In genomic region chr19:6531832-6532471, GRCm38 (mm10) we compare ENCODE assay signal across 10 mouse cellular contexts. TPM values are rescaled to one million over a fixed set of nuclear protein-coding genes. Genes with fewer than 3 reads are reported as not detected.
DNase-seq lines count a peak whose midpoint lies in the region; ATAC-seq and TF ChIP-seq lines count a peak whose summit lies in the region.
"Had no signal": no experiment of that assay in that cellular context is flagged by ENCODE, and none has a peak within 500 bp of the region (broad histone marks: within the 10 kb centered on the region; RNA-seq: fewer than 3 reads in every experiment).

No protein-coding gene starts in this region.

- H3K4me2 ChIP-seq in heart, embryonic 16.5 days (ENCODE audit: low read depth, low read length), result peak overlapping the region; percentile 80
- peak overlapping the region; percentile 46 for H3K4me2 ChIP-seq in midbrain, embryonic 15.5 days

- intact Hi-C loops in gastrocnemius, adult 2 months (cut with DNase I), result no loop called here

- peak; percentile 50 for ATAC-seq in common myeloid progenitor, adult 5-6 weeks (replicated peaks; ENCODE audit: low read depth, poor library complexity, severe bottlenecking)
- ATAC-seq in heart, embryonic 16.5 days (replicated peaks; ENCODE audit: extremely low read depth, insufficient read depth, low FRiP score), result no peak
- 0 out of 2 replicates have a peak, but pooled peaks have one; percentile 6 for ATAC-seq in midbrain, embryonic 15.5 days (replicated peaks)
- ATAC-seq in activated CD4-positive, CD25-positive, alpha-beta regulatory T cell, adult 4 months, result no peak

- H3K27me3 ChIP-seq in heart, embryonic 16.5 days (ENCODE audit: control insufficient read depth, insufficient read depth, low read length), result peaks cover 56% of the 10 kb centered on the region
- H3K27me3 ChIP-seq in midbrain, embryonic 15.5 days (replicated peaks), result no peaks in the 10 kb centered on the region

- WGBS in heart, embryonic 16.5 days, result 1% methylated on average over 36 of the region's 36 CpGs
- 4% methylated on average over 36 of the region's 36 CpGs for WGBS in midbrain, embryonic 15.5 days

- peaks cover 12% of the 10 kb centered on the region for H3K4me1 ChIP-seq in heart, embryonic 16.5 days (ENCODE audit: control insufficient read depth, insufficient read depth, low read length)
- peaks cover 56% of the 10 kb centered on the region for H3K4me1 ChIP-seq in midbrain, embryonic 15.5 days

- H3K27ac ChIP-seq in gastrocnemius, adult 2 months, result peak overlapping the region; percentile 74
- H3K27ac ChIP-seq in heart, embryonic 16.5 days (ENCODE audit: low read length), result no peak overlapping the region
- peak overlapping the region; percentile 64 for H3K27ac ChIP-seq in midbrain, embryonic 15.5 days

- H3K4me3 ChIP-seq in gastrocnemius, adult 2 months, result peak overlapping the region; percentile 73
- peak overlapping the region; percentile 54 for H3K4me3 ChIP-seq in heart, embryonic 16.5 days (ENCODE audit: low read length)
- peak overlapping the region; percentile 31 for H3K4me3 ChIP-seq in midbrain, embryonic 15.5 days
- H3K4me3 ChIP-seq: erythroblast, embryonic 14.5 days had no signal

- TF ChIP-seq CTCF in gastrocnemius, adult 2 months (IDR thresholded peaks at IDR 0.05), result no peak

- H3K36me3 ChIP-seq in heart, embryonic 16.5 days (ENCODE audit: control insufficient read depth, insufficient read depth), result no peaks in the 10 kb centered on the region
- peaks cover under 1% of the 10 kb centered on the region; the same call in 1 of the 2 replicates for H3K36me3 ChIP-seq in midbrain, embryonic 15.5 days (replicated peaks)

- no peaks in the 10 kb centered on the region for H3K9me3 ChIP-seq in heart, embryonic 16.5 days (replicated peaks; ENCODE audit: control insufficient read depth, low read length)
- H3K9me3 ChIP-seq in midbrain, embryonic 15.5 days, result no peaks in the 10 kb centered on the region

- DNase-seq in gastrocnemius, adult 2 months, result peak; percentile 48
- DNase-seq in gastrocnemius, adult 8-10 months (ENCODE audit: low spot score in 2 of 2), result no peak
- DNase-seq in kidney, postnatal 4 days, result peak; percentile 59 to 74
- DNase-seq in layer of hippocampus, adult 18-20 months (ENCODE audit: low spot score in 2 of 2), result no peak

- peak overlapping the region; percentile 65 for H3K9ac ChIP-seq in heart, embryonic 16.5 days (ENCODE audit: low read length)
- H3K9ac ChIP-seq in midbrain, embryonic 15.5 days, result peak overlapping the region; percentile 43

RNA-seq across cellular contexts. Expression of gene Slc22a12, which starts 10.9 kb away (rescaled TPM):
- not detected for total RNA-seq in gastrocnemius, adult 2 months (2021)
- total RNA-seq in gastrocnemius, adult 8-10 months (2022), result not detected
- not detected in 2 replicates for total RNA-seq in common myeloid progenitor, adult 5-6 weeks (2017)
- polyA plus RNA-seq in heart, embryonic 16.5 days (2015; fragmentation: Nextera tagmentation; extraction: Ambion mirVana), result not detected in 2 replicates
- polyA plus RNA-seq in midbrain, embryonic 15.5 days (2015; fragmentation: Nextera tagmentation; extraction: Ambion mirVana), result 0.17 and 0.32 TPM in 2 replicates
- polyA plus RNA-seq in activated CD4-positive, CD25-positive, alpha-beta regulatory T cell, adult 4 months (2017; shearing (Covaris generic)), result not detected
- total RNA-seq in layer of hippocampus, adult 18-20 months (2021), result under 1 TPM; 0.28 to 0.72 TPM
- polyA plus RNA-seq: C2C12; erythroblast, embryonic 14.5 days had no signal

Comparison
In these comparisons a context has a peak if more than half of its experiments do, and no peak if none do; other contexts are left out.
1. DNase-seq: peak in gastrocnemius, adult 2 months (single experiment) and kidney, postnatal 4 days (2 of 2); none in gastrocnemius, adult 8-10 months (0 of 2) and layer of hippocampus, adult 18-20 months (0 of 2).
2. ATAC-seq: peak in common myeloid progenitor, adult 5-6 weeks (single experiment) and midbrain, embryonic 15.5 days (single experiment); none in heart, embryonic 16.5 days (single experiment) and activated CD4-positive, CD25-positive, alpha-beta regulatory T cell, adult 4 months (single experiment).
3. Peak in every context shown above with its lines, with median percentiles within 50 percentile points of each other: H3K4me3 ChIP-seq.